Mouse (Mus musculus): ENCODE measurements around the gene Syt16.
A peak's percentile ranks its signal among the peaks of the same experiment; 100 is the strongest.

Syt16 gene

DNA sequence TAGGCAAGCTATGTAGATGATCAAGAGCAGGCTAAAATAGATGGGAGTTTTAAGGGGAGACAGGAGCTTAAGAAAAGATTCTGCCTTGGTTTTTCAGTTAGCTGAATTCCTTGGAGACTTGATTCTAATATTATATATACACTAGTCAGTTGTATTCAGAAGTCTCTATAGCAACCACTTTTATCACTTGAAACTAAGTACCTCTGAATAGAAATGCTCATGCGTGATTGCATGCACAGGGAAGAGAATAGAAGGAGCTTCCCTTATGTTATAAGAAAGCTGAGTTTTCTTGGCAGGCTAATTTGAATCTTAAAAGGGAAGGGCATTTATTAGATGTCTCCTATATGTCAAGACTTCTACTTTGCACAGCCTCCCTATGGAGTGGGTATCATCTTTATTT lies 235.4 kb downstream of the Syt16 start:
- DNase-seq: no peak

DNA sequence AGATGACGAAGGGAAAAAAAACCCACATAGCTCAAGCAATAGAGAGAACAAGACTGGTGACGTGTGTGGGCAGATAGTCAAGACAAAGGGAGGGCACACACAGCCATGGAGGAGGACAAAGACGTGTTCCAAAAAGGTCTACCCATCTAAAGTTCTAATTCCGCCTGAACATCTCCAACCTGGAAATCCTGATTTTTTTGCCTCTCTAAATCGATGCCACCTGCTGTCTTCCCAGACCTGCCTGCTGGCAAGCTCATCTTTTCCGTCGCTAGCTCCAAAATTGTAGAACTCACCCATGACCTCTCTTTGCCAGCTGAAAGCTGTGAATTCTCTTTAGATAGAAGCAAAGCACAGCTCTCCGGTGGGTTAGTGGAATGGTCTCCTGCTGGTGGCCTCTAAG lies 238.7 kb downstream of the Syt16 start:
- no peak for DNase-seq

DNA sequence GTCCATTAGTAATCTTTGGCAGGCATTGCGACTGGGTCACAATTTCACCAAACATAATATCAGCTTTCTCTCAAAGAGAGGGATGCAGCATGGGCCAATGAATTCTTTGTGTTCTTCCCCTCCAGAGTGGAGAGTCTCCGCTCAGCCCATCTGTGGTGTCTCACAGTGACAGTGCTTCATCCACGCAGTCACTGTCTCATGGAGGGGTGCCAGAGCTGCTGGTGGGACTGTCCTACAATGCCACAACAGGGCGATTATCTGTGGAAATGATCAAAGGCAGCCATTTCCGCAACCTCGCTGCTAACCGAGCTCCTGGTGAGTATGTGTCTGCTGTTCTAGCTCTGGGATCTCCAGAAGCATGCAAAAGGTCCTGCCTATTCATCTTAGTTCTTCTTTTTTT lies 240.6 kb downstream of the Syt16 start:
- no peak for DNase-seq

DNA sequence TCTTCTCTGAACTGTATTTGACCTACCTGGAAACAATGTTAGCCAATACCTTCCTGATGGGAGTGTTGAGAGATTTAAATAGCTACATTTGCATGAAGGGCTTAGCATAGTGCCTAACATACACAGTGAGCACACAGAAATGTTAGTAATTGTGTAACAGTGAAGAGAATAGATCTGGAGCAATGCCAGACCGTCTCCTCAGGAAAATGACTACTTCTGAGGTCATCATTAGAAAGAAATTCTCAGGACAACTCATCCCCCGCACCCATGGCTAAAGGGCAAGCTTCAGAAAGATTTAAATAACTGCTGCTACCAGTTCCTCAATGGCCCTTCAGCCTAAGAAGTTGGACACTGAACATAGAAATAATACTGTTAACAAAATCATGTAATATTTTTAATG lies 241.3 kb downstream of the Syt16 start:
- DNase-seq: no peak

DNA sequence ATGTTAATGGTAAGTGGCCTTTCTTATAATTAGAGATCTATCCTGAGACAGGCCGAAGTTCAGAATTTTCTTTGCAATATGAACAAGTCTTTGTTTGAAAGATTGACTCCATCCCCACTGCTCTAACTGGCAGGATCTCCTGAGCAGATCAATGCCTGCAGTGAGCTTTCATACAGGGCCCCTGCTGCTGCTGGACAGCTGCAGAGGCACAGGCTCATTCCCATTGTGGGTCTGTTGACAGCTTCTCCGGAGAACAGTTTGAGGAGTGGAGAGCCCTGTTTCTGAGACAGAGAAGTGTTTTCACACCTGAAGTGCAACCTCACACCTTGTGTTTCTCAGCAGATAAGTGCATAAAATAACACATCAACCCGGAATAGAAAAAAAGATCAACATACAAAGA lies 267.4 kb downstream of the Syt16 start:
- DNase-seq: no peak

DNA sequence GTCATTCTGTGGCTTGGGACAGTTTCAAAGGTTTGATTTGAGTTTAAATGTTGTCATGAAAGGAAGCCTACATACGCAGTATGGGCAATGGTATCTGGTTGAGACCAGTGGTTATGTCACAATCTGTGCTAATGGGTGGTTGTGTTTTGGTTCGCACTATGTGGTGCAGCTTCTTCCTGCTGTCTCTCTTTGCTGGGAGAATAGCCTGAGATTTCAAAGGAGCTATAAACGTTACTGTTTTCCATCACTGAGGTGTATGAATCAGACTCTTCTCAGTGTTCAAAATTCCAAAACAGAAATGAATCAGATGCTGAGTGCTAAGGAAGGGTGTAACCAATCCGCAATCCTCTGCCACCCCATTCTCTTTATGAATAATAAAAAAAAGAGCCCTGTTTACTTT lies 269.6 kb downstream of the Syt16 start:
- DNase-seq: no peak

DNA sequence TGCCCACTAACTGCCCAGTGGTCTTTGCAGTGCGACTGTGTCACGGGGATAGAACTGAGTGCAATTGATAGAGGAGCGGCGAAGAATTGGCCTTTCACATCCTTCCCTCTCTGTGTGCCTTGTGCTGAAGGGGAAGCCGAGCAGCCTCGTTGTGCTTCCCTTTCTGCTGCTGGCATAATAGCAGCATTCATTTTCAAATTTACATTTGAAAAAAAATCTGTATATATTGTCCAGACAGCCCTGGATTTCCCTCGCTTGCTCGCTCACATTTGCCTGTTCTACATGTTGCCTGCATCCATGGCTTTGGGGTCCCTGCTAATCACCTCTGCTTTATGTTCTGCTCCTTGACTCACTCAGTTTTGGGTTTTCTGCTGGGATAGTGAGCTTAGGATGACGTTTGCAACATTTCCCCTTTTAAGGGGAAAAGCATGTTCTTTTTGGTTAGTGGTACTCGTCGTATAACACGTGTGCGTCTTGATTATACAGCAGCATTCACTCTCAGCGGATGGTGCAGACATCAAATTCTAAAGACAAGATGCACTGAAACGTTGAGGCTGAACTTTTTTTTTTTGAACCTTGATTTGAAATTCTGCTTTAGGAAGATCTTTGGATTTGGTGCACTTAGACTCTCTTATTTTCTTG lies 271.3 kb downstream of the Syt16 start:
- no peak for DNase-seq

DNA sequence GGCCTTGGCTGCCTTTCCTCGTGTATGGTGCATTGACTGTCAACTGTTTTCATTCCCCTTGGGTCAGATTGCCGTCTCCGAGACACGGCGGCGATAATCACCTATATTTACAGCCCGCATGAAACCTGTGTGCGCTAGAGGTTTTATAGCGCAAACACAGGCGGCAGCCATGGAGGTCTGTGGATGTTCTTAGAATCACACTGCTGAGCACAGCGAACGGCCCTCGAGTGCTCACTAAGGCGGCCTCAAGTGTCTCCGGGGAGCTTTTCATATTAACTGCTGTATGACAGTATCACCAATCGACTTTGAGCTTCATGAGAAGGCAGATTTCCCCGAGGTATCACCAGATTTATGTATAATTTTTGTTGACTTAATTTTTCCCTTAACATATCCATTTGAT lies 275.1 kb downstream of the Syt16 start:
- DNase-seq: no peak

DNA sequence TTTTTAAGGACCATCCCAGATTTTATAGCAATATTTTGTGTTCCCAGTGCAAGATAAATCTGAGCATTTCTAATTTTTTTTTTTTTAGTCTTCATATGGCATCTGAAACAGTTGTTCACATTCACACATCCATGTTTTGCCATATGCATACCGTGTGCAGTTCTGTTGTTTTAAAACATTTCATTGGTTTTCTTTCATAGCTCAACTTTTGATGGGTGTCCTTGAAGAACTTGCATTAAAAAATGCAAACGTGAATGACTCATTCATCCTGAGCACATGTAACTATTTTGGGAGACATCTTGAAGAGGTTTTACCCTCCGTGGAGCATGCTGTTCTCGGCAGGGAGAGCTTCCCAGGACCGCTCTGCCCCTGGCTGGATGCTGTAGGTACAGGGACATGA lies 279.8 kb downstream of the Syt16 start:
- no peak for DNase-seq

DNA sequence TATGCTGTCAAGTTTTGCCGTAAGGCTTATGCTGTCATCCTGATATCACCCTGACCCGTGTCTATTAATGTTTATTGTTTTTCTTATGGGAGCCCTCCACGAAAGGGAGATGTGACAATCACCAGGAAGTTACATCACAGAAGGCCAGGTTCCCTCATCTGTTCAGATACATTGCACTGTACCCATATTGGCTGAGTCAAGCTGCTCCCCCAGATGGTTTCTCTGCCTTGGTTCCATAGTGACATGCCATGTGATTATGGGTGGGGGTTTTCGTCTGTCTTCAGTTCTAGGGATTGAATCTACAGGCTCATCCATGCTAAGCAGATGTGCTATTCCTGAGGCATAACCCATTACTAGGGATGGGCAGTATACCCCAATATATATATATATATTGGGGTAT lies 283.9 kb downstream of the Syt16 start:
- no peak for DNase-seq

DNA sequence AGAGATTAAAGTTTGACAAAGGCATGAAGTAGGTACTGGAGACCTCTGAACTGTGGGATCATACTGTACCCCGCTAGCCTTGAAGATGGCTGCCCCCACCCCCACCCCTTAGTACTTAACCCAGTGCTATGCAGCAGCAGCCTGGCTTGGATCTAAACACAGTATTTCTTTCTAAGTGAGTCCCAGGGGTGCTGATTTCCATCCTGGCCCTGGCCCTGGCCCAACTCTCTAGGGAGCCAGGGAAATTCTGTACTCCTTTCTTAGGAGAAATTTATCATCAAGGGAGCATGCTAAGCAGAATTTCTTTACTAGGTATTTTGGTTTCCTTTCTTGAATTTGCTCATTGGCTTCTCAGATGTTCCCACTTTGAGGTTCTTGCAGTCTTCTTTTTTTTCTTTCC lies 285.4 kb downstream of the Syt16 start:
- DNase-seq: no peak

DNA sequence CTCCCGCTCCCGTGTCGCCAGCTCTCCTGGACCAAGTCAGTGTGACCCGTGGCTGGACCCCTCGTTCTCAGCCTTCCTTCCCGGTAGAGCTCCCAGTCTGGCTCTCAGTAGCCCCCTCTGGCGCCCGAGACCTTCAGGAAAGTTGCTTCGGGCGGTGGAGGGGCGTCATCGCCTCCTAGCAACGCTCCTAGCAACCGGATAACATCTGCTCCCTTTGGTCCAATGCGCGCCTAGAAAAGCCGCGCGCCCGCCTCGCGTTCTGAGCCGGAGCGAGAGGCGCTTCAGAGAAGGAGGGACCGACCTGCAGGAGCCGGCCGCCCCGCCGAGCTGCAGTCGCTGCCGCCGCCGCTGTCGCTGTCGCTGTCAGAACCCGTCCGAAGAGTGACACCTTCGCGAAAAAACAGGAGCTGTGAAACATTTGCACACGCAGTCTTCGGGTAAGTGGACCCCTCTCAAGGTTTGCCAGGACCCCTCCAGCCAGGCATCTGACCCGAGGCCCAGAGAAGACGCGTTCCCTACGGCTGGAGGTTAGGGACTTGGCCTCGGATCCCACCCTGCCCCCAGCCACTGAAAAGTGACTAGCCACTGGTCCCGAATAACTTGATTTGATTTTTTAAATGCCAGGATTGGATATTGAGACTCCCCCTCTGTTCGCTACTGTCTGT lies 286.7 kb downstream of the Syt16 start:
- DNase-seq: peak; percentile 42

DNA sequence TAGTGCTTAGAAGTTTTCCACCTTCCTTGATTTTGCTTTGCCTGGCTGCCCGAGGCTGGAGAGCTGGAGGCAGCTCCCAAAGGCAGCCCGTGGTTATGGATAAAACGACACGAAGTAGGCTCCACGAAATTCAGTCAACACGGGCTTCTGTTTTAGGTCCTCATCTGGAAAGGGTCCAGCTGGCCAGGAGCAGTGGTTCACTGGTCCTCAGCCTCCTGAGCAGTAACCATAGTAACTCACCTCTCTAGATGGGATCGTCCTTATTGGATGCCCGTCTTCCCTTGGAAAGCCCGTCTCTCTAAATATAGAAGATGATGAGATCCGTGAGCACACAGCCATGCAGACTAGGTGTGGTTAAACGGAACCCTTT lies 287.2 kb downstream of the Syt16 start:
- no peak for DNase-seq

DNA sequence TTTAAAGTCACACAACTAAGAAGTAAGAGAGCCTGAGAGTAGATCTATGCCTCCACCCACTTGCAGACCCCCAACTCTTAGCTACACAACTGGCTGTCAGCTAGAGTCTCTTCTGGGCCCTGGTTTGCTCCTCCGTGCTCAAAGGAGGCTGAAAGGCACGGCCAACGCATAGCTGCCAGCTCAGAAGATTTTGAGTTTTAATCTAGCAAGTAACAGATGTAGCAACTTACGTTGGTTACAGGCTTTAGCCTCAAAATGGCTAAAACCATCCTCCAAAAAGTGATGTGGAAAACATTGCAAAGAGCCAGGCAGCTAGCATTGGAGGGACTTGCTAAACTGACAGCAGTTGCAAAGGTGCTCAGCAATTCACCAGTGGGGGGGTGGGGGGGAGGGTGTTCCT lies 293.5 kb downstream of the Syt16 start:
- DNase-seq: no peak

DNA sequence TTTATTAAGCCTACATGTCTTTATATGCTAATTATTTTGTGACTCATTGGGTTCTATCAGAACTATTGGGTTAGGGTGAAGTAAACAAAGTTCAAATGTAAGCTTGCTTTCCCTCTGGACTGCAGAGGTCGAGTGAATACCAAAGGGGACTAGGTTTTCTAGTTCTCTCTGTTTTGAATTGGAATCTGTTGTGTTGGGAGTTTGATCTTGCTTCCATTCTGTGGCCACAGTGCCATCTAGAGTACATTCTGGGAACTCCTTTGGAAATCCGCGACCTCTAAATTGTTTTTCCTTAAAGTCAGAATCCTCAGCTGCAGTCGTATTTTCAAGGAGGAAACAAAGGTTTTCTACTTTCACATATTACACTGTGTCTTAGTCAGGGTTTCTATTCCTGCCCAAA lies 296.2 kb downstream of the Syt16 start:
- peak; percentile 28 for DNase-seq

DNA sequence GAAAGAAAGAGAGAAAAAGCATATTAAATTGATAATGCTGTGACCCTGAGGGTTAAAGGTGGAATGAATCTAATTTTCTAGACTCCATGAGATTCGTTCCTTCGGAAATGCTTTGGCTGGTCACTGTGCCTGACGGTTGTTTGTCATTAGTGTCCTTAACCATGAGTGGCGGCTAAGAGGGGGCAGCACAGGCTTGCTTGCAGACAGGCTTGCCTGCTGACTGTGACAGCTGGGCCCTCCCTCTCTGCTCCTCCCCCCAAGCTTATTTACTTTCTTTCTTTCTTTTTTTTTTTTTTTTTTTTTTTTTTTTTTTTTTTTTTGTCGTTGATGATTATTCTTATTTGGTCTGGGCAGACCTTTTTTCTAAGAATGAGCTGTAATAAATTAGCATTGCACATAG lies 298.9 kb downstream of the Syt16 start:
- no peak for DNase-seq

DNA sequence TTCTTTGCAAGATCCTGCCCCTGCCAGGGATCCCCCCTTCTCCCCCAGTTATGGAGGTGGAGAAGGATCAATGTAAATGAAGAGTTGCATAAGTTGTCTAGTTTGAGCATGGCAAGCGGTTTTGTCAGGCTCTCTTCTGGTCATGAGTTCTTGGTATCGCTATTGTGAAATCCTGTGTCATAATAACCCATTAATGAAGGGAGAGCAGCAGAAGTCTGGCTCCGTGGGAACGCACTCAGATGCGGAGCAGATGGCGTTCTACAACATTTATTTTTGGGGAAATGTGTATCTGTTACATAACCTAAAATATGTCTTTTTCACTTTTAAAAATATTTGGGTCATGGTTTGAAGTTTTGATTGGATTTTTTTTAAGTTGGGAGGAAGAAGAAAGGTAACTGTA lies 304.1 kb downstream of the Syt16 start:
- peak; percentile 14 for DNase-seq

DNA sequence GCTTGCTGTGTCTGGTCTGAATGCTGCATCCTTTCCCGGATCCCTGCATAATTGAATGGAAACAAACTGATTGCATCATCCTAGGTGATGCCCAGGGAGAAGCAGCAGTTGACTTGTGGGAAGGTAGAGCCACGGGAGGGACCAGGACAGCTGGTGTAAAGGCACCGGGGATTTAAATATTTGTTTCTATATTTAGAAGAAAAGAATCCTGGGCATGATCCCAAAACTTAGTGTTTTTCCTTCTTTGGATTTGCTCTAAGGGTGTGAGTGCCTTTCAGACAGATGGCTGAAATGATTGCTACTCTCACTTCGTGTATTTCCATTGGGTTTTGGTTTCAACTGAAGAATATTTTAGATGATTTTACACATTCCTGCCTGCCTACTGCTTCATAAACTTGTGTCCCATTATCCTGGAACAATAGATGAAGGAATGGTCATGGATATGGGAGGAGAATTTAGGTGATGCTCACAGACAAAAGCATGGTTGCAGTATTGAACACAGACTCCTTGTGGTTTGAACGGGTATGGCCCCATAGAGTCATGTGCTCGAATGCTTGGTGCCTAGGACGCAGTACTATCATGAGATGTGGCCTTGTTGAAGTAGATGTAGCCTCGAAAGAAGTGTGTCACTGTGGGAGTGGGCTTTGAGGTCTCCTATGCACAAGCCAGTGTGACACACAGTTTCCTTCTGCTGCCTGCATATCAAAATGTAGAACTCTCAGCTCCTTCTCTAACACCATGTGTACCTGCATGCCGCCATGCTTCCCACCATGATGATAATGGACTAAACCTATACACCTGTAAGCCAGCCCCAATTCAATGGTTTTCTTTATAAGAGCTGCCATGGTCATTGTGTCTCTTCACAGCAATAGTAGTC lies 306.2 kb downstream of the Syt16 start:
- DNase-seq: no peak

DNA sequence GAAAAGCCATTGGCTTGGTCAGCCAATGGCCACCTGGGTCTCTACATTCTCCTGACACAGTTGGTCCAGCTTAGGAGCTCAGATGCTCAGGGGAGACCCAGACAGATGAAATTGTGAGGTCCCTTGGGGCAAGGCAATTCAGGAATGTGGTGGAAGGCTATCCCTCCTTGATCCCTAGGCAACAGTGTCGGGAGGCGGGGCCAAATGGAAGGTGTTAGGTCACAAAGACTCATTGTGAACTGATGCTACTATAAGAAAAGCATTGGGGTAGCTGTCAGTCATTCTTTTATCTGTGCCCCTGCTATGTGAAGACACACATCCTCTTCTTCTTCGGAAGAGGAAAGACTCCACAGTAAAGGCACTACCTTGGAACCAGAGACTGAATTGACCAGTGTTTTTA lies 315.1 kb downstream of the Syt16 start:
- DNase-seq: no peak

DNA sequence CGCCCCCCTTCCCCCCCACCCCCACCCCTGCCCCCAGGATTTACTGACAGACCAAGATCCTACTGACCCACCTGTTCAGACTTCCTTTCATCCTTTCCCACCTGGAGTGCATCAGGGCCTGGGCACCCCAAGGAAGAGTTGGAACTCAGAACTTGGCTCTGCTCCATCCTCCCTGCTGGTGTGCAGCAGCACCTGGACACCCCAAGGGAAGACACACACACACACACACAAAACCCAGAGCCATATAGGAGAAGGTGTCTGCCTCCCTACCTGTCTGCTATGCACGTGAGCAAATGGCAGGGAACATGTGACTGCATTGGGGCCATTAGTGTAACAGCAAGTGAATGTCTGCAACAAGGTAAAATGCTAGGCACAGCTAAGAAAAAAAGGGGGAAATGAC lies 317.8 kb downstream of the Syt16 start:
- DNase-seq: no peak

DNA sequence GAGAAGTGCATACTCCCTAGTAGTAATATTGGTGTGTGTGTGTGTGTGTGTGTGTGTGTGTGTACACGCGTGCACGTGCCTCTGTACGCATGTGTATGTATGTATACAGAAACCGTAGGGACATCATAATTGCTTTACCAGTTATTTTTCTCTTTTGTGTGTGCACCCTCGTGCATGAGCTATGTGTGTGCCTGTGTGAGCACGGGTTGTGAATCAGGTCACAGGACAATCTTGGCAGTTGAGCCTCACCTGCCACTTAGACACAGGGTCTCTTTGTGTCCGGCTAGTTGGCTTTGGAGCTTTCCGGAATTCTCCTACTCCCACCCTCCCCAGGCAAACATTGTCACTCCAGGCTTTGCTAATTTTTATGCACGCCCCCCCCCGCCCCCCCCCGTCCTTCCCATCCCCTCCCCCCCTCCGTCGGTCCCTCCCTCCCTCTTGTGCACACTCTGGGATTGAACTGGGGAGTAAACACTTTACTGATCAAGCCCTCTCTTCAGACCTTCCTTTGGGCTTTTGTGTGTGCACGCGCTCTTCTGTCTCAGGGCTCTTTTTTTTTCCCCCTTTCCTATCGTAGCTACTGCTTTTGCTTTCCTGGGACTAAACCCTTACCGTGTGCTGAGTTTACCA lies 319.0 kb downstream of the Syt16 start, which contains the start of gene Gm11042:
Gm11042 (minus strand) TSS at position 51 of the 630 bp plus-strand sequence.
- DNase-seq: no peak

DNA sequence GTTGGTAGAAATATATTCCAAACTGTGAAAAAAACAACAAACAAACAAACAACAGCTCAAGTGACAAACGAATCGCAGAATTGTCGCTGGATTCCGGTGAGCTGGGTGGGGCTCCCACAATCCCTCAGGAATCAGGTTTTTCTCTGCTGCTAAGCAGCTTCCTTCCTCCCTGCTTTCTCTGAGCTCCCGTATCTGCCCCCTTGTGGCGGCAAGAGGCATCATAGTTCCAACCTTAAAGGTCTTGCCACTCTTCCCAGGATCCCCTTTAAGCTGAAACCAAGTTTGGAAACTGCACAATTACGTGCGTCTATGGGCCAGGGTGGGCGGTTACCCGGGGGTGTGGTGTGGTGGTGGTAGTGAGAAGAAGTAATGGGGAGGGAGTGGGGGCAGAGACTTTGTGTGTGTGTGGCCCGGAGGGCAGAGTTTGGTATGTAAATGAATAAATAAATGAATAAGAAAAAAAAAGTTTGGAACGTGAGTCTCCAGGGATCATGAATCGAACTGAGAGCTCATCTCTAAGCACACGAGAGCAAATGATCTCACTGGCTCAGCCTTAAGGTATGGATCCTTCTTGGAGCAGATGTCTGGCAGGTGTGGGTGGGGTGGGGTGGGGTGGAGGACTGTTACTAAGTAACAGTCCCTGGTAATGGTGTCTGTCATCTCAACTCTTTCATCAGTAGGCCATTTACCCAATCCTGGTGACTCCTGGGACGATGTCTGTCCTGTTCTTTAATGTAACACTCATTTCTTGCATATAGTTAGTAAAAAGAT lies 319.7 kb downstream of the Syt16 start:
- peak; percentile 67 for DNase-seq

DNA sequence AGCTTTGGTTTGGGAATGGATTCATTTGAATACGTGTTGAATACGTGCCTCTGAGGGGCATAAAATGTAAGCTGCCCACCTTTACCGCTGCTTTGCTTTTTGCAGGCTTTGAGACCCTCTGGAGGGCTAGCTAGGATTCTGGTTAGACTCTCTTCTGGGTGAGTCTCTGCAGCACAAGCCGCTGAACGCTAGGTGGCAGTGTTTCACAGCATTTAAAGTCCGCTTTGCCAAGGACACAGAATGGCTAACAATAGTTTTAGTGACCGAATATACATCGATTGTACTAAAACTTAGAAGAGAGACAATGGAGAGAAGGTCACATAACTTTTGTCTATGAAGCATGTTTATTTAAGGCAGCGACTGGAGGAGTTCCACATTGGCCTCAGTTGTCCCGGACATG lies 322.9 kb downstream of the Syt16 start:
- DNase-seq: peak; percentile 69

All from lung, postnatal 36 days (tissue).